Mouse (Mus musculus): ENCODE data around the gene Tnfaip6.

DNA sequence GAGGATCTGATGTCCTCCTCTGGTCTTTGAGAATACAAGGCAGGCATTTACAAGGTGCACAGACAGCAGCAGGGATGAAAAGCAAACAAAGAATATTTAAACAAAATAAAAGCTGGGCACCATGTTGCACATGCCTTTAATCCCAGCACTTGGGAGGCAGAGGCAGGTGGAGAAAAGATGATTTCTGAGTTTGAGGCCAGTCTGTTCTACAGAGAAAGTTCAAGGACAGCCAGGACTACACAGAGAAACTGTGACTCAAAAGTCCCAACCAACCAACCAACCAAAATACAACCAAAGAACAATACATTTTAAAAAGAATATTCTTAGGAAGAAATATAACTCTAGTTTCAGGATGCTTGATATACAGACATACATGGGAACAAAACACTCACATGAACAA is 19.9 kb downstream of the Tnfaip6 start:
- no peak for TF ChIP-seq CTCF (IDR thresholded peaks at IDR 0.05; ENCODE audit: control insufficient read depth, insufficient read depth, insufficient read length)
- no peak for TF ChIP-seq FOSL1 (IDR thresholded peaks at IDR 0.05; ENCODE audit: insufficient read depth, low read length, poor library complexity, severe bottlenecking)
- TF ChIP-seq USF1 (IDR thresholded peaks at IDR 0.05; ENCODE audit: low read depth), result no peak
- no peak for TF ChIP-seq MAX (IDR thresholded peaks at IDR 0.05)
- TF ChIP-seq CEBPB (IDR thresholded peaks at IDR 0.05; ENCODE audit: low read depth), result no peak
- no peak for TF ChIP-seq MYOG (IDR thresholded peaks at IDR 0.05; ENCODE audit: control insufficient read depth, extremely low read depth, insufficient read length)
- TF ChIP-seq MYOD1 (IDR thresholded peaks at IDR 0.05; ENCODE audit: control insufficient read depth, insufficient read length, low read depth), result no peak
